Mouse (Mus musculus) spleen, postnatal 14 days (tissue): ENCODE measurements at regions not wholly inside any gene's neighbourhood (a gene's known extent, or its start where the extent isn't known, plus 50 kb on each side); places are given as distances from the start of the nearest gene placed in this dataset.

ENCODE experiments used
- DNase-seq, 2 experiments: peaks; one replicate each; pipeline ENCODE4 v3.0.0; 2021 to 2022; ENCODE audit warnings: low spot score in 2 of 2

- DNase-seq = no peak
Observed at GRCm38 (mm10) chr2:61453490-61454281, 124.7 kb upstream of the Tank start.

- no peak for DNase-seq
Observed at GRCm38 (mm10) chr2:61452581-61452980, 125.8 kb upstream of the Tank start.

- DNase-seq = no peak
Observed at GRCm38 (mm10) chr2:61450731-61451130, 127.7 kb upstream of the Tank start.

- DNase-seq = no peak
Observed at GRCm38 (mm10) chr2:61436591-61436990, 141.8 kb upstream of the Tank start.

- DNase-seq = no peak
Observed at GRCm38 (mm10) chr2:61407881-61408280, 170.5 kb upstream of the Tank start.

- no peak for DNase-seq
Observed at GRCm38 (mm10) chr2:61406104-61406751, 172.2 kb upstream of the Tank start.

GRCm38 (mm10) chr2:61405261-61405660 is 173.1 kb upstream of the Tank start:
- DNase-seq = no peak

GRCm38 (mm10) chr2:61402588-61403487 is 175.5 kb upstream of the Tank start:
- DNase-seq = no peak

GRCm38 (mm10) chr2:61401636-61402587 is 176.5 kb upstream of the Tank start:
- DNase-seq = peak in 1 of 2 experiments; percentile 17

- DNase-seq = no peak
Observed at GRCm38 (mm10) chr2:61398633-61399032, 179.8 kb upstream of the Tank start.

GRCm38 (mm10) chr2:61389622-61390021 is 188.8 kb upstream of the Tank start:
- DNase-seq = no peak

GRCm38 (mm10) chr2:61389207-61389606 is 189.2 kb upstream of the Tank start:
- DNase-seq = no peak

- DNase-seq = no peak
Observed at GRCm38 (mm10) chr2:61387561-61387960, 190.8 kb upstream of the Tank start.

- no peak for DNase-seq
Observed at GRCm38 (mm10) chr2:61386966-61387365, 191.4 kb upstream of the Tank start.

GRCm38 (mm10) chr2:61384467-61384866 is 193.9 kb upstream of the Tank start:
- no peak for DNase-seq

GRCm38 (mm10) chr2:61383744-61384295 is 194.6 kb upstream of the Tank start:
- no peak for DNase-seq

GRCm38 (mm10) chr2:61379076-61379475 is 199.3 kb upstream of the Tank start:
- no peak for DNase-seq

- no peak for DNase-seq
Observed at GRCm38 (mm10) chr2:61378297-61378696, 200.1 kb upstream of the Tank start.

- DNase-seq = no peak
Observed at GRCm38 (mm10) chr2:61377756-61378155, 200.6 kb upstream of the Tank start.

GRCm38 (mm10) chr2:61362606-61363005 is 215.8 kb upstream of the Tank start:
- no peak for DNase-seq

GRCm38 (mm10) chr2:61361394-61361793 is 217.0 kb upstream of the Tank start:
- DNase-seq = no peak
